ENCODE assay signal across 23 mouse cellular contexts in the genomic region with DNA sequence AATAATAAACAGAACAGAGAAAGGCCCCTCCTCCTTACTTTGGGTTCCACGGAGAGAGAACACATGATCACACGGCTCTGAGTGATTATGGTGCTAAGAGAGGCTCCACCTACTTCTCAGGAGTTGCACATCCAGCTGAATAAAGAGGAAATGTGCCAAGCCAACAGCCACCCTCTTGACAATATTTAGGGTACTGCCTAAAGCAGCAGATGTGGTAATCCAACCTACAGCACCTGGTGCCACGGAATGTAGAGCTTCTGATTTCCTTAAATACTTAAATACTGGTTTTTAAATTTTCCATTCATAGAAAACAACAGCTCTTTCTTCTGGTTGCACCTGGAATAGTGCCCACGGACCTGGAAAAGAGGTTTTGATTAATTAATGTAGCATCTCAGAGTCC. TPM values are rescaled to one million over a fixed set of nuclear protein-coding genes. Genes with fewer than 3 reads are reported as not detected.
DNase-seq lines count a peak whose midpoint lies in the region; ATAC-seq lines count a peak whose summit lies in the region.
"Had no signal": no experiment of that assay in that cellular context is flagged by ENCODE, and none has a peak within 500 bp of the region (broad histone marks: within the 10 kb centered on the region; RNA-seq: fewer than 3 reads in every experiment).

No protein-coding gene starts in this region.

- no peak overlapping the region for H3K27ac ChIP-seq in embryonic facial prominence, embryonic 13.5 days
- H3K27ac ChIP-seq in embryonic facial prominence, embryonic 10.5 days (replicated peaks): no peak overlapping the region
- no peak overlapping the region for H3K27ac ChIP-seq in embryonic facial prominence, embryonic 14.5 days (replicated peaks; ENCODE audit: low read depth, low read length)
- H3K27ac ChIP-seq in embryonic facial prominence, embryonic 15.5 days (replicated peaks): no peak overlapping the region

- peaks cover 8% of the 10 kb centered on the region; the same call in 1 of the 2 replicates for H3K4me1 ChIP-seq in embryonic facial prominence, embryonic 13.5 days
- H3K4me1 ChIP-seq in embryonic facial prominence, embryonic 10.5 days: no peaks in the 10 kb centered on the region
- no peaks in the 10 kb centered on the region for H3K4me1 ChIP-seq in embryonic facial prominence, embryonic 14.5 days (ENCODE audit: control insufficient read depth, insufficient read depth, low read length)
- H3K4me1 ChIP-seq in embryonic facial prominence, embryonic 15.5 days: no peaks in the 10 kb centered on the region

- no peaks in the 10 kb centered on the region for H3K9me3 ChIP-seq in embryonic facial prominence, embryonic 13.5 days
- H3K9me3 ChIP-seq in embryonic facial prominence, embryonic 10.5 days: no peaks in the 10 kb centered on the region
- H3K9me3 ChIP-seq in embryonic facial prominence, embryonic 14.5 days (ENCODE audit: control insufficient read depth, low read length): no peaks in the 10 kb centered on the region
- no peaks in the 10 kb centered on the region for H3K9me3 ChIP-seq in embryonic facial prominence, embryonic 15.5 days (replicated peaks)
- H3K9me3 ChIP-seq: G1E had no signal

- H3K36me3 ChIP-seq in embryonic facial prominence, embryonic 13.5 days: no peaks in the 10 kb centered on the region
- H3K36me3 ChIP-seq in embryonic facial prominence, embryonic 10.5 days (replicated peaks): no peaks in the 10 kb centered on the region
- no peaks in the 10 kb centered on the region for H3K36me3 ChIP-seq in embryonic facial prominence, embryonic 14.5 days (ENCODE audit: control insufficient read depth, insufficient read depth, low read length)
- no peaks in the 10 kb centered on the region for H3K36me3 ChIP-seq in embryonic facial prominence, embryonic 15.5 days
- H3K36me3 ChIP-seq: G1E had no signal

- H3K9ac ChIP-seq in embryonic facial prominence, embryonic 13.5 days: no peak overlapping the region
- H3K9ac ChIP-seq in embryonic facial prominence, embryonic 14.5 days (ENCODE audit: low read depth, low read length): no peak overlapping the region
- H3K9ac ChIP-seq in embryonic facial prominence, embryonic 15.5 days: no peak overlapping the region

- no peak overlapping the region for H3K4me3 ChIP-seq in embryonic facial prominence, embryonic 13.5 days
- H3K4me3 ChIP-seq in embryonic facial prominence, embryonic 10.5 days: no peak overlapping the region
- no peak overlapping the region for H3K4me3 ChIP-seq in embryonic facial prominence, embryonic 14.5 days (ENCODE audit: low read depth, low read length)
- H3K4me3 ChIP-seq in embryonic facial prominence, embryonic 15.5 days (replicated peaks): no peak overlapping the region

- DNase-seq in embryonic facial prominence, embryonic 10.5 days (ENCODE audit: low spot score): no peak
- DNase-seq in embryonic facial prominence, embryonic 14.5 days (ENCODE audit: low spot score): peak; percentile 58
- no peak for DNase-seq in retina, postnatal 1 day
- DNase-seq in lung, postnatal 14 days: no peak
- DNase-seq: adrenal gland, adult 2 months; adrenal gland, adult 8-10 months; adrenal gland, postnatal 10 days; adrenal gland, postnatal 14 days; adrenal gland, postnatal 25 days; adrenal gland, postnatal 36 days; B cell, adult 2 months; cerebellum, adult 11 months; cerebellum, adult 11-12 months; cerebellum, adult 18-20 months had no signal

- H3K27me3 ChIP-seq in embryonic facial prominence, embryonic 13.5 days: no peaks in the 10 kb centered on the region
- H3K27me3 ChIP-seq in embryonic facial prominence, embryonic 10.5 days (replicated peaks; ENCODE audit: low read depth, poor library complexity, severe bottlenecking): no peaks in the 10 kb centered on the region
- no peaks in the 10 kb centered on the region for H3K27me3 ChIP-seq in embryonic facial prominence, embryonic 14.5 days (replicated peaks; ENCODE audit: control insufficient read depth, insufficient read depth, low read length)
- H3K27me3 ChIP-seq in embryonic facial prominence, embryonic 15.5 days: no peaks in the 10 kb centered on the region
- H3K27me3 ChIP-seq: CH12.LX had no signal

- ATAC-seq in embryonic facial prominence, embryonic 13.5 days (ENCODE audit: insufficient number of reproducible peaks, insufficient read depth, low FRiP score, low TSS enrichment, low read depth): 0 out of 2 replicates have a peak, but pooled peaks have one; percentile 32
- ATAC-seq in embryonic facial prominence, embryonic 14.5 days (ENCODE audit: low read depth): peak; percentile 76; the same call in 1 of the 2 replicates
- peak; percentile 43; the same call in 1 of the 2 replicates for ATAC-seq in embryonic facial prominence, embryonic 15.5 days (ENCODE audit: insufficient number of reproducible peaks, low FRiP score, low TSS enrichment, low read depth)
- ATAC-seq: activated CD4-positive, CD25-positive, alpha-beta regulatory T cell, adult 4 months; CD4-positive, CD25-positive, alpha-beta regulatory T cell, adult 4 months; Patski had no signal

- 62% methylated on average over 4 of the region's 4 CpGs for WGBS in embryonic facial prominence, embryonic 13.5 days
- WGBS in embryonic facial prominence, embryonic 10.5 days: 76% methylated on average over 4 of the region's 4 CpGs
- 53% methylated on average over 4 of the region's 4 CpGs for WGBS in embryonic facial prominence, embryonic 14.5 days
- 50% methylated on average over 4 of the region's 4 CpGs for WGBS in embryonic facial prominence, embryonic 15.5 days

- no peak overlapping the region for H3K4me2 ChIP-seq in embryonic facial prominence, embryonic 13.5 days
- H3K4me2 ChIP-seq in embryonic facial prominence, embryonic 14.5 days (ENCODE audit: low read depth, low read length): no peak overlapping the region
- H3K4me2 ChIP-seq in embryonic facial prominence, embryonic 15.5 days (replicated peaks): no peak overlapping the region

RNA-seq across cellular contexts. Expression of a gene that starts 7.1 kb away (rescaled TPM):
- 3.1 and 10.5 TPM in 2 replicates for polyA plus RNA-seq in embryonic facial prominence, embryonic 13.5 days (2015; fragmentation: Nextera tagmentation; extraction: Ambion mirVana)
- polyA plus RNA-seq in embryonic facial prominence, embryonic 10.5 days (2016; fragmentation: Nextera tagmentation; extraction: Ambion mirVana): 0.06 and 1.1 TPM in 2 replicates
- polyA plus RNA-seq in embryonic facial prominence, embryonic 14.5 days (2014; fragmentation: Nextera tagmentation; extraction: Ambion mirVana): 8.9 and 9.6 TPM in 2 replicates
- polyA plus RNA-seq in embryonic facial prominence, embryonic 15.5 days (2015; fragmentation: Nextera tagmentation; extraction: Ambion mirVana): 11.7 and 21.4 TPM in 2 replicates
- polyA plus RNA-seq: activated CD4-positive, CD25-positive, alpha-beta regulatory T cell, adult 4 months; adrenal gland, adult 2 months; brain, embryonic 14.5 days; C2C12; CD4-positive, CD25-positive, alpha-beta regulatory T cell, adult 4 months; G1E; Patski had no signal

RNA-seq across cellular contexts. Expression of a gene that starts 37.9 kb away (rescaled TPM):
- polyA plus RNA-seq in embryonic facial prominence, embryonic 13.5 days (2015; fragmentation: Nextera tagmentation; extraction: Ambion mirVana): 78.2 and 83.5 TPM in 2 replicates
- 105 and 107 TPM in 2 replicates for polyA plus RNA-seq in embryonic facial prominence, embryonic 10.5 days (2016; fragmentation: Nextera tagmentation; extraction: Ambion mirVana)
- 65.3 and 82.7 TPM in 2 replicates for polyA plus RNA-seq in embryonic facial prominence, embryonic 14.5 days (2014; fragmentation: Nextera tagmentation; extraction: Ambion mirVana)
- 67.7 and 70.2 TPM in 2 replicates for polyA plus RNA-seq in embryonic facial prominence, embryonic 15.5 days (2015; fragmentation: Nextera tagmentation; extraction: Ambion mirVana)
